Mouse (Mus musculus): ENCODE results near the gene Eid3. TPM values are rescaled to one million over a fixed set of nuclear protein-coding genes. Genes with fewer than 3 reads are reported as not detected.
A peak's percentile ranks its signal among the peaks of the same experiment; 100 is the strongest.

The Eid3 gene
- polyA plus RNA-seq, 1 experiment: 1.2 TPM

- no peak overlapping the region for H3K4me3 ChIP-seq (replicated peaks)
- no peak for TF ChIP-seq GATA1 (IDR thresholded peaks at IDR 0.05; ENCODE audit: borderline replicate concordance, low read length)
- no peak for TF ChIP-seq FLI1 (IDR thresholded peaks at IDR 0.05; ENCODE audit: low read length)
- no peaks in the 10 kb centered on the region for H3K36me3 ChIP-seq (replicated peaks; ENCODE audit: low read length)
- peaks cover 3% of the 10 kb centered on the region for H3K4me1 ChIP-seq
- no peaks in the 10 kb centered on the region for H3K9me3 ChIP-seq
- peaks cover 29% of the 10 kb centered on the region for H3K27me3 ChIP-seq (replicated peaks)
These were observed 28.0 kb upstream of the Eid3 start for GRCm38 (mm10) chr10:82838390-82838789.

GRCm38 (mm10) chr10:82844090-82844489, 22.3 kb upstream of the Eid3 start:
- Histone ChIP-seq H3K27me3 (replicated peaks) (peaks cover 31% of the 10 kb centered on the region), H3K9me3 (no peaks in the 10 kb centered on the region), H3K4me1 (peaks cover 2% of the 10 kb centered on the region; the same call in 1 of the 2 replicates), H3K4me3 (replicated peaks) (no peak overlapping the region), H3K36me3 (replicated peaks; ENCODE audit: low read length) (no peaks in the 10 kb centered on the region)
- no peak for TF ChIP-seq GATA1 (IDR thresholded peaks at IDR 0.05; ENCODE audit: borderline replicate concordance, low read length)
- no peak for TF ChIP-seq FLI1 (IDR thresholded peaks at IDR 0.05; ENCODE audit: low read length)

- TF ChIP-seq FLI1 (IDR thresholded peaks at IDR 0.05; ENCODE audit: low read length) (no peak), GATA1 (IDR thresholded peaks at IDR 0.05; ENCODE audit: borderline replicate concordance, low read length) (no peak)
- H3K9me3 ChIP-seq: no peaks in the 10 kb centered on the region
- no peaks in the 10 kb centered on the region for H3K36me3 ChIP-seq (replicated peaks; ENCODE audit: low read length)
- no peak overlapping the region for H3K4me3 ChIP-seq (replicated peaks)
- peaks cover 30% of the 10 kb centered on the region for H3K27me3 ChIP-seq (replicated peaks)
- H3K4me1 ChIP-seq: no peaks in the 10 kb centered on the region
These were observed 21.7 kb upstream of the Eid3 start for GRCm38 (mm10) chr10:82844731-82845130.

- H3K27me3 ChIP-seq (replicated peaks): peaks cover 30% of the 10 kb centered on the region
- H3K4me3 ChIP-seq (replicated peaks): no peak overlapping the region
These were observed 18.5 kb upstream of the Eid3 start for GRCm38 (mm10) chr10:82847821-82848459.

GRCm38 (mm10) chr10:82849686-82850353, 16.6 kb upstream of the Eid3 start:
- H3K9me3 ChIP-seq: no peaks in the 10 kb centered on the region
- peaks cover 5% of the 10 kb centered on the region; the same call in 1 of the 2 replicates for H3K4me1 ChIP-seq
- H3K4me3 ChIP-seq (replicated peaks): no peak overlapping the region
- TF ChIP-seq FLI1 (IDR thresholded peaks at IDR 0.05; ENCODE audit: low read length) (no peak), GATA1 (IDR thresholded peaks at IDR 0.05; ENCODE audit: borderline replicate concordance, low read length) (no peak)
- H3K36me3 ChIP-seq (replicated peaks; ENCODE audit: low read length): no peaks in the 10 kb centered on the region
- H3K27me3 ChIP-seq (replicated peaks): peaks cover 21% of the 10 kb centered on the region

More at GRCm38 (mm10) chr10:82847821-82848459, 18.5 kb upstream of the Eid3 start:
- peaks cover 5% of the 10 kb centered on the region; the same call in 1 of the 2 replicates for H3K4me1 ChIP-seq
- TF ChIP-seq GATA1 (IDR thresholded peaks at IDR 0.05; ENCODE audit: borderline replicate concordance, low read length) (no peak), FLI1 (IDR thresholded peaks at IDR 0.05; ENCODE audit: low read length) (no peak)
- no peaks in the 10 kb centered on the region for H3K9me3 ChIP-seq
- no peaks in the 10 kb centered on the region for H3K36me3 ChIP-seq (replicated peaks; ENCODE audit: low read length)

GRCm38 (mm10) chr10:82850354-82850752, 16.1 kb upstream of the Eid3 start:
- Histone ChIP-seq H3K27me3 (replicated peaks) (peaks cover 21% of the 10 kb centered on the region), H3K4me1 (peaks cover 5% of the 10 kb centered on the region; the same call in 1 of the 2 replicates), H3K9me3 (no peaks in the 10 kb centered on the region), H3K4me3 (replicated peaks) (no peak overlapping the region), H3K36me3 (replicated peaks; ENCODE audit: low read length) (no peaks in the 10 kb centered on the region)
- TF ChIP-seq FLI1 (IDR thresholded peaks at IDR 0.05; ENCODE audit: low read length) (no peak), GATA1 (IDR thresholded peaks at IDR 0.05; ENCODE audit: borderline replicate concordance, low read length) (no peak)

- peaks cover 2% of the 10 kb centered on the region for H3K36me3 ChIP-seq (replicated peaks; ENCODE audit: low read length)
- H3K4me3 ChIP-seq (replicated peaks): no peak overlapping the region
- H3K9me3 ChIP-seq: no peaks in the 10 kb centered on the region
- TF ChIP-seq GATA1 (IDR thresholded peaks at IDR 0.05; ENCODE audit: borderline replicate concordance, low read length) (no peak), FLI1 (IDR thresholded peaks at IDR 0.05; ENCODE audit: low read length) (no peak)
- H3K27me3 ChIP-seq (replicated peaks): peaks cover 18% of the 10 kb centered on the region
- peaks cover 11% of the 10 kb centered on the region; the same call in 1 of the 2 replicates for H3K4me1 ChIP-seq
These were observed 14.7 kb upstream of the Eid3 start for GRCm38 (mm10) chr10:82851751-82852150.

- Histone ChIP-seq H3K9me3 (no peaks in the 10 kb centered on the region), H3K4me3 (replicated peaks) (peak overlapping the region; percentile 96), H3K27me3 (replicated peaks) (no peaks in the 10 kb centered on the region), H3K36me3 (replicated peaks; ENCODE audit: low read length) (peaks cover 16% of the 10 kb centered on the region), H3K4me1 (peaks cover 43% of the 10 kb centered on the region)
- TF ChIP-seq GATA1 (IDR thresholded peaks at IDR 0.05; ENCODE audit: borderline replicate concordance, low read length) (no peak), FLI1 (IDR thresholded peaks at IDR 0.05; ENCODE audit: low read length) (no peak)
These were observed 8.3 kb upstream of the Eid3 start for GRCm38 (mm10) chr10:82858032-82858680.

GRCm38 (mm10) chr10:82858691-82859532, 7.5 kb upstream of the Eid3 start:
- H3K27me3 ChIP-seq (replicated peaks): no peaks in the 10 kb centered on the region
- no peak for TF ChIP-seq GATA1 (IDR thresholded peaks at IDR 0.05; ENCODE audit: borderline replicate concordance, low read length)
- TF ChIP-seq FLI1 (IDR thresholded peaks at IDR 0.05; ENCODE audit: low read length): no peak
- H3K9me3 ChIP-seq: no peaks in the 10 kb centered on the region
- H3K4me1 ChIP-seq: peaks cover 50% of the 10 kb centered on the region
- peak overlapping the region; percentile 96 for H3K4me3 ChIP-seq (replicated peaks)
- H3K36me3 ChIP-seq (replicated peaks; ENCODE audit: low read length): peaks cover 24% of the 10 kb centered on the region

Measured in megakaryocyte, embryonic 14.5 days (primary cell).